Mouse (Mus musculus) intestine, embryonic 15.5 days (tissue): ENCODE measurements around the gene Rell1. TPM values are rescaled to one million over a fixed set of nuclear protein-coding genes. Genes with fewer than 3 reads are reported as not detected.

Experiments used
- ATAC-seq: fragments of 200-750 bp; cut with Nextera tagmentation; 2 replicates; pipeline ENCODE4 v1.8.0; 2017; ENCODE audit warnings: moderate TSS enrichment, moderate library complexity
- H3K27ac ChIP-seq: fragments of 300-500 bp; sonication (generic); 2 replicates; pipeline ENCODE4 v1.5.1; 2015; ENCODE audit warnings: mild to moderate bottlenecking, inconsistent platforms
- H3K27me3 ChIP-seq: fragments of 300-500 bp; sonication (generic); replicated peaks from 2 replicates; pipeline ENCODE4 v1.6.1; 2015; ENCODE audit warnings: inconsistent platforms
- H3K36me3 ChIP-seq: fragments of 300-500 bp; sonication (generic); 2 replicates; pipeline ENCODE4 v1.6.1; 2015; ENCODE audit warnings: inconsistent platforms
- H3K4me1 ChIP-seq: fragments of 300-500 bp; sonication (generic); replicated peaks from 2 replicates; pipeline ENCODE4 v1.6.1; 2015; ENCODE audit warnings: inconsistent platforms
- H3K4me2 ChIP-seq: fragments of 300-500 bp; sonication (generic); replicated peaks from 2 replicates; pipeline ENCODE4 v1.6.1; 2015; ENCODE audit warnings: mild to moderate bottlenecking, inconsistent platforms
- H3K4me3 ChIP-seq: fragments of 300-500 bp; sonication (generic); replicated peaks from 2 replicates; pipeline ENCODE4 v1.5.1; 2015; ENCODE audit warnings: inconsistent platforms
- H3K9ac ChIP-seq: fragments of 300-500 bp; sonication (generic); 2 replicates; pipeline ENCODE4 v1.6.1; 2015; ENCODE audit warnings: inconsistent platforms
- H3K9me3 ChIP-seq: fragments of 300-500 bp; sonication (generic); 2 replicates; pipeline ENCODE4 v1.6.1; 2016; ENCODE audit warnings: inconsistent platforms
- whole genome bisulfite sequencing: fragments of 180-500 bp; shearing (Covaris S2); methylation state at CpG from one replicate; pipeline ENCODE4 v1.1.7; 2015; 5-methylcytosine and 5-hydroxymethylcytosine counted together
- polyA plus RNA-seq: library from polyadenylated mRNA; unstranded; fragments of >200 nt; fragmentation: Nextera tagmentation; extraction: Ambion mirVana; gene quantifications from 2 replicates; pipeline ENCODE4 v1.2.1, GENCODE M21; 2015

The Rell1 gene
- 16.6 and 19.0 TPM in 2 replicates for polyA plus RNA-seq

DNA sequence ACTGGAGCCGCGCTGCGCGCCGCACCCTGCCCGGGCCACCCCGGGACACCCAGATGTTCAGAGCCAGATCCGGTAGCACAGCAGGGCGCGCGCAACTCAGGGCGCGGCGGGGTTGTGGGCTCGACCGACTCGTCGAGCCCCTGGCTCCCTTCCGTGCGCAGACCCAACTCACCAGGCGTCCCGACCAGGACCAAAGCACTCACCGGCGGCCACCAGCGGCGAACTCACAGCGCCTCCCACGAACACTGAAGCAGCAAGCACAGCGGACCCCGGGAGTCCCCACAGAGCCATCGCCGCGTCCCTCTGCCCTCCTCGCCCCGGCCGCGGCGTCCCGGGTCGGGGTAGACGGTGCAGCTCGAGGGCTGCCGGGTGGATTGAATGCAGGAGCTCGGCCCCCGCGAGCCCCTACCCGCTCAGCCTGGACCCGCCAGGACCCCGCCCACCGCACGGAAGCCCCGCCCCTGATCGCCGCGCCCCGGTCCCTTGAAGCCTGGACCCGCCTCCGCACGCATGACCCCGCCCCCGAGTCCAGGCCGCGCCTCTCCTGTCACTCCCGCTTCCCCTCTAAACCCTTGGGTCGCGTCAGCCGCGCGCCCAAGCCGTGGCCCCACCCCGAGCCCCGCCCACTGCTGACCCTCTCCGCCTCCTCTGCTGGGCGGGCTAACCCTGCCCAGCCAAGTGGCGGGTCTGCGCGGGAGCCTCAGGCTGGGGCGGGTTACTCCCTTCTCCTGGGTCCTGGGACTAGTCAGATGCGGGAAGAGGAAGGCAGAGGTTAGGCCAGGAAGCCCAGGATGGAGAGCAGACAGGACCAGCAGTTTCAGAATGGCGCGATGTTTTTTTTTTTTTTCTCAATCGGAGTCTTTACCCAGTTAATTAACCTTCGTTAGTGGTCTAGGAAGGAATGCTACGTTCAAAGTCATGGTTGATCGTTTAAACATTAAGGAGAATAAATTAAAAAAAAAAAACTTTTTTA lies at the start of gene Rell1:
Rell1 (minus strand) TSS at position 455 of the 973 bp plus-strand sequence.
- peak within 1 kb of the TSS; percentile 79 for H3K4me2 ChIP-seq
- H3K4me1 ChIP-seq = peaks cover 11% of the 10 kb centered on the region
- peak within 1 kb of the TSS; percentile 87 for H3K27ac ChIP-seq
- WGBS = 1% methylated on average over 73 of the region's 85 CpGs
- ATAC-seq = peak; percentile 97
- H3K9ac ChIP-seq = peak within 1 kb of the TSS; percentile 81
- H3K27me3 ChIP-seq = no peaks in the 10 kb centered on the region
- H3K4me3 ChIP-seq = peak within 1 kb of the TSS; percentile 78
- no peaks in the 10 kb centered on the region for H3K36me3 ChIP-seq
- H3K9me3 ChIP-seq = no peaks in the 10 kb centered on the region

DNA sequence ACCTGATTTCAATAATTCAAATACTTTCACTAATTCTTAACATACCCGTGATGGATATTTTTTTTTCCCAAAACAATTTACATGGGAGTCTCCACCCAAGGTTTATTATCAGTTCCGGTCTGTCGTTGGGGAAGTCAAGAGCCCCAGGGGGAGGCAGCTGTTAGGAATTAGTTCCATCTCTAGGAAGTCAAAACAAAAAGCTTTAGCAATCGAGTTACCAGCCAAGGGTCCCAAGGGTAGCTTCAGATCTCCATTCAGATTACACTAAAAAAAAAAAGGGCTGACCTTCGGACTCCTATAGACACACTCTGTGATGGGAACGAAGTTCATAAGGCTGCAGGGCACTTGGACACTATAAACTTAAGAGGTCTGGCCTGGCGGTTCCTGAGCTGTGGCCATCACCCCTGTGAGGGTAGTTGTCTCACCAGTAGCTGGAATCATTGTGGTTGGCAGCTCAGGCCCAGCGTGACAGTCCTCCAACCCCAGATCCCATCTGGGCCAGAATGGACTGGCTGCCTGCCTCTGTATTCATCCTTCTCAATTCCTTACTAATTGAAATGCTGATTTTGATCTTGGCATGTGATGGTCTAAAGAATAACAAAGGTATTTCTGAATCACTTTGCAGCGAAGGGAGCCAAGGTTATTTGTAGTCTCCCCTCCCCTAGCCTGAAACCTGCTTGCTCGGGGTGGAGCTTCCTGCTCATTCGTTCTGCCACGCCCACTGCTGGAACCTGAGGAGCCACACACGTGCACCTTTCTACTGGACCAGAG lies 44.1 kb upstream of the Rell1 start:
- Histone ChIP-seq H3K27ac (no peak overlapping the region), H3K4me3 (no peak overlapping the region), H3K9me3 (no peaks in the 10 kb centered on the region), H3K27me3 (no peaks in the 10 kb centered on the region), H3K36me3 (no peaks in the 10 kb centered on the region), H3K9ac (no peak overlapping the region), H3K4me1 (no peaks in the 10 kb centered on the region), H3K4me2 (no peak overlapping the region)
- ATAC-seq = no peak
- WGBS = 80% methylated on average over 12 of the region's 13 CpGs

DNA sequence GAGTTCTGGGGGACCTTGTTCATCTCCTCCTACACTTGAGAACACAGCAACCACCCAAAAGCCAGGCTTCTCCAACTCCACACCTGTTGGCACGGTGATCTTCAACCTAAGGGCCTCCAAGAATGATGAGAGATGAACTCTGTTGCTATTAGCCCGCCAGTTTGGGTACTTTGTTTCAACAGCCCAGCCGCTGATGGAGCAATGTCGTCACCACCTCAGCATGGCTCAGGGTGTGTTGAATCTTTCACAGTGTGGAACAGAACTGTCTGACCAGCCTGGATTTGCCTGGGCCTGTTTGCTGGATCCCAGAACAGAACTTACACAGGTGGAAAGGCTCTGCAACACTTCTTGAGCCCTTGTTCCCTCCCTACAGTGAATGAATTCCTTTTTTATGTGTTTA lies 37.9 kb upstream of the Rell1 start:
- Histone ChIP-seq H3K4me1 (no peaks in the 10 kb centered on the region), H3K9me3 (no peaks in the 10 kb centered on the region), H3K27ac (no peak overlapping the region), H3K9ac (no peak overlapping the region), H3K4me3 (no peak overlapping the region), H3K36me3 (no peaks in the 10 kb centered on the region), H3K4me2 (no peak overlapping the region), H3K27me3 (no peaks in the 10 kb centered on the region)
- 81% methylated on average over 4 of the region's 4 CpGs for WGBS
- ATAC-seq = no peak

DNA sequence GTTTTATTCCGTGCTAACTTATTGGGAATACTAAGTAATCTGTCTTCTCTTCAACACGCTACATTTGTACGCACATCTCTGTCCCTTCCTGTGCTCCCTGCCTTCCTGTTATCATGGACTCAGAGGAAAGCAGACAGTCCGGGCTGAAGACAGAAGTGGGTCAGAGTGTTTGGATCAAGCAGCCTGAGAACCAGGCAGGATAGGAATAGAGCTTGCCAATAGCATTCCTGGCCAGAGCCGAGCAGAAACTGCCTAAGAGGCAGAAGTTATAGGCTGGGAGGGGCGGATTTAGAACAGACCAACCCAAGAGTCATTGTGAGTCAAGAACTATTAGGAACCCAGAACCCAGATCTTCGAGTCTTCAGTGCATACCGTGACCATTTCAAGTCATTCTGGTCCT lies 34.6 kb upstream of the Rell1 start:
- 85% methylated on average over 8 of the region's 8 CpGs for WGBS

DNA sequence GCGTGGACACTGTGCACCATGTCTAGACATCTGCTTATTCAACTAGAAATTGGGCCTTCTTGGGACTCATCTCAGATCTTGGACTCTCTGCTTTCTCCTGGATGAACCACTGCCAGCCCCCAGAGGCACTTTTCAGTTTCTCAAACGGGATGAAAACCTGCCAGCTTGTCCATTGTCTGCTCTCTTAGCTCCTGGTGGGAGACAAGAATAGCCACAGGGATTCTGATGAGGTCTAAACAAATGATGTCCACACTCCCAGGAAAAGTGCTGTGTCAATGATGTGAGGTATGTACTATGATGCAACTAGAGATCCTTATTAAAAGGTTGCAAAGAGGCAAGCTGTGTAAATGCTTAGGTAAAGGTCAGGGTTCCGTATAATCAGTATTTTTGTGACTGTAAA lies 25.2 kb upstream of the Rell1 start:
- no peak overlapping the region for H3K9ac ChIP-seq
- 66% methylated on average over 3 of the region's 3 CpGs for WGBS
- no peak for ATAC-seq

More for the DNA sequence above, 34.6 kb upstream of the Rell1 start:
- ATAC-seq = no peak
- Histone ChIP-seq H3K4me1 (no peaks in the 10 kb centered on the region), H3K4me3 (no peak overlapping the region), H3K36me3 (no peaks in the 10 kb centered on the region), H3K9me3 (no peaks in the 10 kb centered on the region), H3K4me2 (no peak overlapping the region), H3K27ac (no peak overlapping the region), H3K9ac (no peak overlapping the region), H3K27me3 (no peaks in the 10 kb centered on the region)

DNA sequence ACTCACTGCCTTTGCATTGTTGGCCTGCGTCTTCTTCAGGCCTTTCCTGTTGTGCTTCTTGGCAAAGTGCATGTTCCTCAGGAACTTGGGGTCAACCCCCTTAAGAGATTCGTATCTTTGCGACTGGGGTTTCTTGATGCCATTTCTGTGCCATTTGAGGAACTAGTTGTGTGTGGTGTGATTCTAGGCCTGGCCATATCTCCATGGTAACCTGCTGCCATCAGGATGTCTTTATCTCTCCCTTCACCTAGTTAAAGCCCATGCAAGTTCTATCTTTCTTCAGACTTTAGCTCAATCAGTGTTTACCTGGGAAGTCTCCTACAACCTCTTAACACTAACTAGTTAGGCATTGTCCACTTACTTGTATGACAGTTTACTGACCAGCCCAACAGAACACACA lies 22.0 kb upstream of the Rell1 start:
- Histone ChIP-seq H3K36me3 (no peaks in the 10 kb centered on the region), H3K4me2 (no peak overlapping the region), H3K9me3 (no peaks in the 10 kb centered on the region), H3K27me3 (no peaks in the 10 kb centered on the region), H3K4me3 (no peak overlapping the region), H3K9ac (no peak overlapping the region), H3K27ac (no peak overlapping the region), H3K4me1 (no peaks in the 10 kb centered on the region)
- ATAC-seq = no peak
- 89% methylated on average over 3 of the region's 3 CpGs for WGBS

More for the DNA sequence above, 25.2 kb upstream of the Rell1 start:
- H3K27ac ChIP-seq = no peak overlapping the region
- H3K4me2 ChIP-seq = no peak overlapping the region
- H3K4me1 ChIP-seq = no peaks in the 10 kb centered on the region
- H3K9me3 ChIP-seq = no peaks in the 10 kb centered on the region
- H3K4me3 ChIP-seq = no peak overlapping the region
- no peaks in the 10 kb centered on the region for H3K36me3 ChIP-seq
- no peaks in the 10 kb centered on the region for H3K27me3 ChIP-seq

DNA sequence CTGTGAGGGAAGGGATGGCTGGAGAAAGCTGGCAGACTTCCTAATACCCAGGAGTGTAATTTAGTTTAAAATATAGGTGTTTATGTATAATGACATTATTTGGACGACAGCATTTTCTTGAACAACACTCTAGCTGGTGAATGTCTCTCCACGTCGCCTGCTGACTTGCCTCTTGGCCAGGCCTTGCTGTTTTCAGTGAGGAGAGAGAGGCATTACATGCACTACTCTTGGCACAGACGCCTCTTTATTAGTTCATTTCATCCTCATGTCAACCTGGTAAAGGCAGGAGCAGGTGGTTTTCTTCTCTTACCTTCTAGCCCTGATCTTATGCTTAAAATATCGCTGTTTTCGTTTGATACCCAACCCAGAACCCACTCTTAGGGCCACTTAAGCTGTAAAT lies 17.6 kb upstream of the Rell1 start:
- no peaks in the 10 kb centered on the region for H3K9me3 ChIP-seq
- H3K4me1 ChIP-seq = no peaks in the 10 kb centered on the region
- WGBS = 66% methylated on average over 6 of the region's 6 CpGs
- no peak overlapping the region for H3K9ac ChIP-seq
- H3K36me3 ChIP-seq = no peaks in the 10 kb centered on the region
- ATAC-seq = no peak
- H3K27me3 ChIP-seq = no peaks in the 10 kb centered on the region
- H3K4me3 ChIP-seq = no peak overlapping the region
- no peak overlapping the region for H3K4me2 ChIP-seq
- H3K27ac ChIP-seq = no peak overlapping the region

DNA sequence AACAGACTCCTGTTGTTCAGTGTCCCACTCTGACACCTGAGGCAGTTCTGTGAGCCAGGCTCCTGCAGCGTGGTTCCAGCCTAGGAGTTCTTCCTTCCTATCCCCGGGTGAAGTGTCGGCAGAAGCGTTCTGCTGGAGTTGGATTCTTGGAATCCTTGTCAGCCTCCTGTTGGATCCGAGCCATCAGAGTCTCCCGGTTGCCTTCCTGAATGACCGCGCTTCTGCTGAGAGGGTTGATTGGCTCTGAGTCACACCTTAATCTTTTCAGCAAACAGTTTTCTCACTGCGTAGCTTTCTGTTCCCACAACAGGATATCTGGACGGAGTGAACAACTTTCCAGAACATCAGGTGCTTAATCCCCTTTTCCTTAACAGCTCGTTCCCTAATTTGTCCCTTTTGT lies 13.6 kb upstream of the Rell1 start:
- Histone ChIP-seq H3K9me3 (no peaks in the 10 kb centered on the region), H3K27ac (no peak overlapping the region), H3K4me2 (no peak overlapping the region), H3K4me3 (no peak overlapping the region), H3K27me3 (no peaks in the 10 kb centered on the region), H3K36me3 (no peaks in the 10 kb centered on the region), H3K4me1 (no peaks in the 10 kb centered on the region), H3K9ac (no peak overlapping the region)
- no peak for ATAC-seq
- WGBS = 43% methylated on average over 11 of the region's 11 CpGs

DNA sequence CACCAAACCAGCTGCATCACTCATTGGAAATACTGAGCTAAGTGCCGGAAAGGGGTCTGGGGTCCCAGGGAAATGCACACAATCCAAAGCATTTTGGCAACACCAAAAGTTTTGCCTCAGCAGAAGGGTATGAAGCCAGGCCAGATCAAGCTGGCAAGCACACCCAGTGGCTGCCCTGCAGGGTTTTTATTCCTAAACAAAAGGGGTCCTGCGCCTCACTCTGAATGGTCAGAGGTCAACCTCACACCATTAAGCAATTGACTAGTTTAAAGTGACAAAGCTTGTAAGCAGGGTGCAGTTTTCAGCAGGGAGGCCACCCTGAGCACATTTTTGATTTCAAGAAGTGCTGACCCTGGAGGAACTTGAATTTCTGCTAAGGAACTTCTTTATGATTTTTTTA lies 2.3 kb upstream of the Rell1 start:
- Histone ChIP-seq H3K4me1 (peaks cover 10% of the 10 kb centered on the region), H3K27me3 (no peaks in the 10 kb centered on the region)
- ATAC-seq = no peak

DNA sequence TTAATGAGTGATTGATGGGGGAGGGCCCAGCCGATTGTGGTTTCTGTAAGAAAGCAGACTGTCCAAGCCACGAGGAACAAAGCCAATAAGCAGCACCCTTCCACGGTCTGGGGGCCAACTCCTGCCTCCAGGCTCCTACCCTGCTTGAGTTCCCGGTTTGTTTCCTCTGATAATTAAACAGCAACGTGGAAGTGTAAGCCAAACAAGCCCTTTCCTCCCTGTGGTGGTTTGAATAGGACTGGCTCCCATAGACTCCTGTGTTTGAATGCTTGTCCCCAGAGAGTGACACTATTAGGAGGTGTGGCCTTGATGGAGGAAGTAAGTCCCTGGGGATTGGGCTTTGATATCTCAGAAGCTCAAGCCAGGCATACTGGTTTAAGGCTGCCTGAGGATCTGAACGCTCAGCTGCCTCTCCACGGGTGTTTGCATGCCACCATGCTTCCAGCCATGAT lies 1.6 kb upstream of the Rell1 start:
- Histone ChIP-seq H3K27me3 (no peaks in the 10 kb centered on the region), H3K4me2 (peak overlapping the region; percentile 79; the same call in 1 of the 2 replicates), H3K9ac (no peak overlapping the region), H3K4me1 (peaks cover 11% of the 10 kb centered on the region), H3K9me3 (no peaks in the 10 kb centered on the region), H3K4me3 (no peak overlapping the region), H3K27ac (0 out of 2 replicates have a peak overlapping the region, but pooled peaks have one; percentile 13), H3K36me3 (no peaks in the 10 kb centered on the region)
- 25% methylated on average over 7 of the region's 7 CpGs for WGBS
- no peak for ATAC-seq

More for the DNA sequence above, 2.3 kb upstream of the Rell1 start:
- no peak overlapping the region for H3K27ac ChIP-seq
- no peak overlapping the region for H3K9ac ChIP-seq
- no peaks in the 10 kb centered on the region for H3K36me3 ChIP-seq
- no peak overlapping the region for H3K4me2 ChIP-seq
- H3K4me3 ChIP-seq = no peak overlapping the region
- WGBS = 90% methylated on average over 2 of the region's 2 CpGs
- no peaks in the 10 kb centered on the region for H3K9me3 ChIP-seq

DNA sequence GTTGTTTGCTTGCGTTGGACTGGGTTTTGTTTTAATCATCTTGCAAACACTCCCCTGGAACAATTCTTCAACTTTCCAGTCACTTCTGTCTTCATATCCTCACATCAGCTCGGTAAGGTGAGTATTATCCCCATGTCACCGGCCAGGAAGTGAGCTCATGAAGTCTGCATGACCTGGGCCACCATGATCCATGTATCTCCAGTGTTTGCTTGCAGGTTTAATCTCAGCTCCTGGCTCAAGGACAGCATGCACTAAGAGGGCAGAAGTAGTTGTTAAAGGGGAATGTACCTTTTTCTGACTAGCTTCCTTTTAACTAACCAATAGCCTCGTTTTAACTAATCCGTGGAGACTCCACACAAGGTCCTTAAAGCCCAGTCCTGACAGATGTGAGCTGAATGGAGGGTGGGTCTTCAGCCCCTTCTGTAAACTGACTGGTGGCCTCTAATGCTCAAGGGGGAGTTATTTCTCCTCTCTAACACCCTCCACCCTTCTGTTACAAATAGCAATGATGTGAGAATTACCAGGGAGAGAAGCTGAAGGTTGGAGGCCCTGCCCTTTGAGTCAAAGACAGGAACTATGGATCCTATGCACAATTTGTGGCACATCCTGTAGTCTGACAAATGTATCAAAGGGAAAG lies 897 bp upstream of the Rell1 start:
- Histone ChIP-seq H3K4me3 (peak overlapping the region; percentile 78; the same call in 1 of the 2 replicates), H3K27ac (peak overlapping the region; percentile 70), H3K36me3 (no peaks in the 10 kb centered on the region), H3K9ac (no peak overlapping the region), H3K4me2 (peak overlapping the region; percentile 79), H3K9me3 (no peaks in the 10 kb centered on the region), H3K27me3 (no peaks in the 10 kb centered on the region), H3K4me1 (peaks cover 11% of the 10 kb centered on the region)
- WGBS = 20% methylated on average over 5 of the region's 5 CpGs
- no peak for ATAC-seq
